Mouse (Mus musculus) olfactory bulb, adult 2 months (tissue): ENCODE results near the gene Ankrd52.

ENCODE experiments used
- CTCF ChIP-seq: fragments of 200-500 bp; IDR thresholded peaks from 2 replicates; pipeline ENCODE4 v1.5.1; 2012; ENCODE audit warnings: low read depth, mild to moderate bottlenecking, low read length, moderate library complexity; ENCODE audit not compliant: insufficient read depth
- POLR2A ChIP-seq: fragments of 200-500 bp; IDR thresholded peaks from 2 replicates; pipeline ENCODE4 v1.6.1; 2012; ENCODE audit warnings: mild to moderate bottlenecking, low read depth, low read length, moderate library complexity; ENCODE audit not compliant: insufficient read depth

- TF ChIP-seq CTCF (no peak), POLR2A (no peak)
Measured at GRCm38 (mm10) chr10:128425260-128425659, 48.3 kb downstream of the Ankrd52 start.
